Mouse (Mus musculus) left cerebral cortex, adult 6 months (tissue): Measurements from ENCODE around the gene Zbtb2. TPM values are rescaled to one million over a fixed set of nuclear protein-coding genes. Genes with fewer than 3 reads are reported as not detected.

ENCODE experiments used
- long read RNA-seq, 2 experiments: library from polyadenylated mRNA; unstranded; transcript quantifications; one replicate each; pipeline ENCODE4 v2.0.0; 2019 to 2020
- polyA plus RNA-seq: library from polyadenylated mRNA; unstranded; fragments of <200 nt; fragmentation: Nextera tagmentation; gene quantifications from 2 replicates; pipeline ENCODE4 v1.2.3, GENCODE M21; 2021

The Zbtb2 gene
- 3.3 and 5.5 TPM in 2 replicates for polyA plus RNA-seq
- long read RNA-seq, experiment 1, full-length matches to known transcripts: 34 of 36 reads
- long read RNA-seq, experiment 1, partial matches to known transcripts: 1 of 36 reads
- long read RNA-seq, experiment 1, other reads (novel, unspliced or antisense): 1 of 36 reads
- long read RNA-seq, experiment 2, full-length matches to known transcripts: 4 of 5 reads
- long read RNA-seq, experiment 2, partial matches to known transcripts: 0 of 5 reads
- long read RNA-seq, experiment 2, other reads (novel, unspliced or antisense): 1 of 5 reads

GRCm38 (mm10) chr10:4387701-4388383 lies at the start of gene Zbtb2:
Zbtb2 (minus strand) TSS chr10:4388108.

GRCm38 (mm10) chr10:4432123-4432931 lies 44.4 kb upstream of the Zbtb2 start, which contains the start of the genes Rmnd1 and Armt1:
Rmnd1 (minus strand) TSS chr10:4432388.
Armt1 (plus strand) TSS chr10:4432467.

Other genes starting within 250 kb of the Zbtb2 start
- gene Akap12, start 121.7 kb downstream of the Zbtb2 start, polyA plus RNA-seq: 4.3 and 5.9 TPM in 2 replicates
- gene Rmnd1, start 44.3 kb upstream of the Zbtb2 start, polyA plus RNA-seq: 32.6 and 42.9 TPM in 2 replicates
- 12.8 and 15.8 TPM in 2 replicates for gene Armt1, start 44.4 kb upstream of the Zbtb2 start, polyA plus RNA-seq
- gene Ccdc170, start 94.4 kb upstream of the Zbtb2 start, polyA plus RNA-seq: 0.15 and 0.16 TPM in 2 replicates
- gene Esr1, start 223.5 kb upstream of the Zbtb2 start, polyA plus RNA-seq: 2.2 and 2.3 TPM in 2 replicates